Mouse (Mus musculus): ENCODE data around the gene Gstp2. TPM values are rescaled to one million over a fixed set of nuclear protein-coding genes. Genes with fewer than 3 reads are reported as not detected.

The Gstp2 gene
- total and polyA plus RNA-seq, 2 experiments from 2014 or later = 9.7 to 17.0 TPM

GRCm38 (mm10) chr19:3992416-3992815 lies 53.4 kb downstream of the Gstp2 start, which contains the start of gene Tbx10:
Tbx10 (plus strand) TSS chr19:3992752.
- no peak for DNase-seq (ENCODE audit: low spot score)
- ATAC-seq (ENCODE audit: insufficient read depth, low read depth) = no peak
- Histone ChIP-seq H3K27me3 (ENCODE audit: control insufficient read depth, insufficient read depth, low read length) (no peaks in the 10 kb centered on the region), H3K9ac (replicated peaks; ENCODE audit: low read depth, low read length) (no peak within 1 kb of the TSS), H3K27ac (ENCODE audit: low read depth) (no peak within 1 kb of the TSS), H3K9me3 (replicated peaks; ENCODE audit: control insufficient read depth, low read length) (no peaks in the 10 kb centered on the region), H3K36me3 (replicated peaks; ENCODE audit: control insufficient read depth, insufficient read depth, low read length) (no peaks in the 10 kb centered on the region), H3K4me3 (ENCODE audit: low read depth, low read length) (no peak within 1 kb of the TSS), H3K4me1 (ENCODE audit: control insufficient read depth, insufficient read depth) (no peaks in the 10 kb centered on the region), H3K4me2 (ENCODE audit: low read depth, low read length) (no peak within 1 kb of the TSS)
- 48% methylated on average over 5 of the region's 5 CpGs for WGBS
- TF ChIP-seq EP300 (IDR thresholded peaks at IDR 0.05; ENCODE audit: low read depth) (no peak), CTCF (IDR thresholded peaks at IDR 0.05; ENCODE audit: low read depth) (no peak)

- Histone ChIP-seq H3K4me1 (ENCODE audit: control insufficient read depth, insufficient read depth) (peaks cover 3% of the 10 kb centered on the region; the same call in 1 of the 2 replicates), H3K27me3 (ENCODE audit: control insufficient read depth, insufficient read depth, low read length) (no peaks in the 10 kb centered on the region), H3K4me2 (ENCODE audit: low read depth, low read length) (no peak overlapping the region), H3K9ac (replicated peaks; ENCODE audit: low read depth, low read length) (no peak overlapping the region), H3K27ac (ENCODE audit: low read depth) (no peak overlapping the region), H3K4me3 (ENCODE audit: low read depth, low read length) (no peak overlapping the region), H3K36me3 (replicated peaks; ENCODE audit: control insufficient read depth, insufficient read depth, low read length) (no peaks in the 10 kb centered on the region), H3K9me3 (replicated peaks; ENCODE audit: control insufficient read depth, low read length) (no peaks in the 10 kb centered on the region)
- no peak for DNase-seq (ENCODE audit: low spot score)
- ATAC-seq (ENCODE audit: insufficient read depth, low read depth) = no peak
- TF ChIP-seq EP300 (IDR thresholded peaks at IDR 0.05; ENCODE audit: low read depth) (no peak), CTCF (IDR thresholded peaks at IDR 0.05; ENCODE audit: low read depth) (no peak)
- 80% methylated on average over 3 of the region's 3 CpGs for WGBS
Measured at GRCm38 (mm10) chr19:3991966-3992365, 53.9 kb downstream of the Gstp2 start.

- Histone ChIP-seq H3K4me3 (ENCODE audit: low read depth, low read length) (no peak overlapping the region), H3K4me1 (ENCODE audit: control insufficient read depth, insufficient read depth) (peaks cover 7% of the 10 kb centered on the region), H3K27ac (ENCODE audit: low read depth) (no peak overlapping the region), H3K36me3 (replicated peaks; ENCODE audit: control insufficient read depth, insufficient read depth, low read length) (no peaks in the 10 kb centered on the region), H3K9me3 (replicated peaks; ENCODE audit: control insufficient read depth, low read length) (no peaks in the 10 kb centered on the region), H3K9ac (replicated peaks; ENCODE audit: low read depth, low read length) (no peak overlapping the region), H3K27me3 (ENCODE audit: control insufficient read depth, insufficient read depth, low read length) (no peaks in the 10 kb centered on the region), H3K4me2 (ENCODE audit: low read depth, low read length) (no peak overlapping the region)
- ATAC-seq (ENCODE audit: insufficient read depth, low read depth) = no peak
- TF ChIP-seq EP300 (IDR thresholded peaks at IDR 0.05; ENCODE audit: low read depth) (no peak), CTCF (IDR thresholded peaks at IDR 0.05; ENCODE audit: low read depth) (no peak)
- 93% methylated on average over 3 of the region's 3 CpGs for WGBS
- DNase-seq (ENCODE audit: low spot score) = no peak
Measured at GRCm38 (mm10) chr19:3991562-3991961, 54.3 kb downstream of the Gstp2 start.

- TF ChIP-seq CTCF (IDR thresholded peaks at IDR 0.05; ENCODE audit: low read depth) = no peak
- no peak for TF ChIP-seq EP300 (IDR thresholded peaks at IDR 0.05; ENCODE audit: low read depth)
- H3K4me3 ChIP-seq (ENCODE audit: low read depth, low read length) = no peak overlapping the region
- WGBS = 59% methylated on average over 6 of the region's 6 CpGs
Measured at GRCm38 (mm10) chr19:3990804-3991203, 55.0 kb downstream of the Gstp2 start.

More at GRCm38 (mm10) chr19:3990804-3991203, 55.0 kb downstream of the Gstp2 start:
- no peak for ATAC-seq (ENCODE audit: insufficient read depth, low read depth)
- Histone ChIP-seq H3K4me2 (ENCODE audit: low read depth, low read length) (no peak overlapping the region), H3K9me3 (replicated peaks; ENCODE audit: control insufficient read depth, low read length) (no peaks in the 10 kb centered on the region), H3K4me1 (ENCODE audit: control insufficient read depth, insufficient read depth) (peaks cover 14% of the 10 kb centered on the region), H3K27ac (ENCODE audit: low read depth) (no peak overlapping the region), H3K36me3 (replicated peaks; ENCODE audit: control insufficient read depth, insufficient read depth, low read length) (no peaks in the 10 kb centered on the region), H3K9ac (replicated peaks; ENCODE audit: low read depth, low read length) (no peak overlapping the region; the same call in 1 of the 2 replicates), H3K27me3 (ENCODE audit: control insufficient read depth, insufficient read depth, low read length) (no peaks in the 10 kb centered on the region)
- no peak for DNase-seq (ENCODE audit: low spot score)

Other genes with a start within 250 kb of the Gstp2 start
Only the 30 nearest of the 33 such genes appear.
- 32.1 and 44.9 TPM in 2 replicates for gene Tcirg1, start 138.9 kb downstream of the Gstp2 start, total RNA-seq (2014; rRNA removed; ENCODE audit: low replicate concordance)
- 12.8 and 14.1 TPM in 2 replicates for gene Tcirg1, start 138.9 kb downstream of the Gstp2 start, polyA plus RNA-seq (2015; fragmentation: Nextera tagmentation; extraction: Ambion mirVana)
- 506 and 520 TPM in 2 replicates for gene Ndufs8, start 133.2 kb downstream of the Gstp2 start, total RNA-seq (2014; rRNA removed; ENCODE audit: low replicate concordance)
- gene Ndufs8, start 133.2 kb downstream of the Gstp2 start, polyA plus RNA-seq (2015; fragmentation: Nextera tagmentation; extraction: Ambion mirVana) = 681 and 696 TPM in 2 replicates
- 1.9 and 2.1 TPM in 2 replicates for gene Aldh3b1, start 116.2 kb downstream of the Gstp2 start, total RNA-seq (2014; rRNA removed; ENCODE audit: low replicate concordance)
- gene Aldh3b1, start 116.2 kb downstream of the Gstp2 start, polyA plus RNA-seq (2015; fragmentation: Nextera tagmentation; extraction: Ambion mirVana) = 3.1 and 3.2 TPM in 2 replicates
- 11.9 and 29.6 TPM in 2 replicates for gene Unc93b1, start 110.8 kb downstream of the Gstp2 start, total RNA-seq (2014; rRNA removed; ENCODE audit: low replicate concordance)
- gene Unc93b1, start 110.8 kb downstream of the Gstp2 start, polyA plus RNA-seq (2015; fragmentation: Nextera tagmentation; extraction: Ambion mirVana) = 15.5 and 18.1 TPM in 2 replicates
- gene Aldh3b3, start 87.4 kb downstream of the Gstp2 start, total RNA-seq (2014; rRNA removed; ENCODE audit: low replicate concordance) = not detected in 2 replicates
- 0.22 and 0.29 TPM in 2 replicates for gene Aldh3b3, start 87.4 kb downstream of the Gstp2 start, polyA plus RNA-seq (2015; fragmentation: Nextera tagmentation; extraction: Ambion mirVana)
- 3.9 TPM in 1 of 2 replicates, not detected in the other for gene Aldh3b2, start 73.7 kb downstream of the Gstp2 start, total RNA-seq (2014; rRNA removed; ENCODE audit: low replicate concordance)
- gene Aldh3b2, start 73.7 kb downstream of the Gstp2 start, polyA plus RNA-seq (2015; fragmentation: Nextera tagmentation; extraction: Ambion mirVana) = 0.18 TPM in 2 replicates
- 32.3 and 74.8 TPM in 2 replicates for gene Acy3, start 59.5 kb downstream of the Gstp2 start, total RNA-seq (2014; rRNA removed; ENCODE audit: low replicate concordance)
- 21.5 and 22.6 TPM in 2 replicates for gene Acy3, start 59.5 kb downstream of the Gstp2 start, polyA plus RNA-seq (2015; fragmentation: Nextera tagmentation; extraction: Ambion mirVana)
- gene Tbx10, start 53.3 kb downstream of the Gstp2 start, total RNA-seq (2014; rRNA removed; ENCODE audit: low replicate concordance) = not detected in 2 replicates
- gene Tbx10, start 53.3 kb downstream of the Gstp2 start, polyA plus RNA-seq (2015; fragmentation: Nextera tagmentation; extraction: Ambion mirVana) = not detected in 2 replicates
- 110 and 175 TPM in 2 replicates for gene Nudt8, start 45.4 kb downstream of the Gstp2 start, total RNA-seq (2014; rRNA removed; ENCODE audit: low replicate concordance)
- 131 and 138 TPM in 2 replicates for gene Nudt8, start 45.4 kb downstream of the Gstp2 start, polyA plus RNA-seq (2015; fragmentation: Nextera tagmentation; extraction: Ambion mirVana)
- gene Gm49405, start 45.4 kb downstream of the Gstp2 start, total RNA-seq (2014; rRNA removed; ENCODE audit: low replicate concordance) = 4.0 and 7.0 TPM in 2 replicates
- gene Gm49405, start 45.4 kb downstream of the Gstp2 start, polyA plus RNA-seq (2015; fragmentation: Nextera tagmentation; extraction: Ambion mirVana) = 3.6 and 4.0 TPM in 2 replicates
- 158 and 202 TPM in 2 replicates for gene Doc2g, start 42.7 kb downstream of the Gstp2 start, total RNA-seq (2014; rRNA removed; ENCODE audit: low replicate concordance)
- gene Doc2g, start 42.7 kb downstream of the Gstp2 start, polyA plus RNA-seq (2015; fragmentation: Nextera tagmentation; extraction: Ambion mirVana) = 114 and 116 TPM in 2 replicates
- gene Ndufv1, start 33.2 kb downstream of the Gstp2 start, total RNA-seq (2014; rRNA removed; ENCODE audit: low replicate concordance) = 910 and 941 TPM in 2 replicates
- gene Ndufv1, start 33.2 kb downstream of the Gstp2 start, polyA plus RNA-seq (2015; fragmentation: Nextera tagmentation; extraction: Ambion mirVana) = 1,083 and 1,090 TPM in 2 replicates
- 266 and 311 TPM in 2 replicates for gene Gstp1, start 8.0 kb downstream of the Gstp2 start, total RNA-seq (2014; rRNA removed; ENCODE audit: low replicate concordance)
- gene Gstp1, start 8.0 kb downstream of the Gstp2 start, polyA plus RNA-seq (2015; fragmentation: Nextera tagmentation; extraction: Ambion mirVana) = 440 and 449 TPM in 2 replicates
- gene Gstp3, start 13.5 kb upstream of the Gstp2 start, total RNA-seq (2014; rRNA removed; ENCODE audit: low replicate concordance) = not detected in 2 replicates
- gene Gstp3, start 13.5 kb upstream of the Gstp2 start, polyA plus RNA-seq (2015; fragmentation: Nextera tagmentation; extraction: Ambion mirVana) = not detected in 2 replicates
- gene Cabp2, start 35.6 kb upstream of the Gstp2 start, total RNA-seq (2014; rRNA removed; ENCODE audit: low replicate concordance) = not detected in 2 replicates
- gene Cabp2, start 35.6 kb upstream of the Gstp2 start, polyA plus RNA-seq (2015; fragmentation: Nextera tagmentation; extraction: Ambion mirVana) = not detected in 2 replicates
- gene Cdk2ap2, start 51.2 kb upstream of the Gstp2 start, total RNA-seq (2014; rRNA removed; ENCODE audit: low replicate concordance) = 63.2 and 67.3 TPM in 2 replicates
- gene Cdk2ap2, start 51.2 kb upstream of the Gstp2 start, polyA plus RNA-seq (2015; fragmentation: Nextera tagmentation; extraction: Ambion mirVana) = 46.8 and 59.6 TPM in 2 replicates
- 26.2 and 47.3 TPM in 2 replicates for gene Pitpnm1, start 54.0 kb upstream of the Gstp2 start, total RNA-seq (2014; rRNA removed; ENCODE audit: low replicate concordance)
- gene Pitpnm1, start 54.0 kb upstream of the Gstp2 start, polyA plus RNA-seq (2015; fragmentation: Nextera tagmentation; extraction: Ambion mirVana) = 17.9 and 21.9 TPM in 2 replicates
- gene Aip, start 79.8 kb upstream of the Gstp2 start, total RNA-seq (2014; rRNA removed; ENCODE audit: low replicate concordance) = 21.4 and 23.8 TPM in 2 replicates
- 61.7 and 66.2 TPM in 2 replicates for gene Aip, start 79.8 kb upstream of the Gstp2 start, polyA plus RNA-seq (2015; fragmentation: Nextera tagmentation; extraction: Ambion mirVana)
- gene Gpr152, start 93.8 kb upstream of the Gstp2 start, total RNA-seq (2014; rRNA removed; ENCODE audit: low replicate concordance) = not detected in 2 replicates
- 0.03 TPM in 2 replicates for gene Gpr152, start 93.8 kb upstream of the Gstp2 start, polyA plus RNA-seq (2015; fragmentation: Nextera tagmentation; extraction: Ambion mirVana)
- gene Cabp4, start 98.0 kb upstream of the Gstp2 start, total RNA-seq (2014; rRNA removed; ENCODE audit: low replicate concordance) = not detected in 2 replicates
- 0.07 and 0.11 TPM in 2 replicates for gene Cabp4, start 98.0 kb upstream of the Gstp2 start, polyA plus RNA-seq (2015; fragmentation: Nextera tagmentation; extraction: Ambion mirVana)
- 120 and 144 TPM in 2 replicates for gene Coro1b, start 102.6 kb upstream of the Gstp2 start, total RNA-seq (2014; rRNA removed; ENCODE audit: low replicate concordance)
- gene Coro1b, start 102.6 kb upstream of the Gstp2 start, polyA plus RNA-seq (2015; fragmentation: Nextera tagmentation; extraction: Ambion mirVana) = 97.2 and 102 TPM in 2 replicates
- 13.5 TPM in 1 of 2 replicates, not detected in the other for gene Ptprcap, start 107.6 kb upstream of the Gstp2 start, total RNA-seq (2014; rRNA removed; ENCODE audit: low replicate concordance)
- 0.46 and 1.1 TPM in 2 replicates for gene Ptprcap, start 107.6 kb upstream of the Gstp2 start, polyA plus RNA-seq (2015; fragmentation: Nextera tagmentation; extraction: Ambion mirVana)
- gene Rps6kb2, start 117.3 kb upstream of the Gstp2 start, total RNA-seq (2014; rRNA removed; ENCODE audit: low replicate concordance) = 34.2 and 62.0 TPM in 2 replicates
- 32.9 and 35.2 TPM in 2 replicates for gene Rps6kb2, start 117.3 kb upstream of the Gstp2 start, polyA plus RNA-seq (2015; fragmentation: Nextera tagmentation; extraction: Ambion mirVana)
- 40.3 and 119 TPM in 2 replicates for gene Carns1, start 129.5 kb upstream of the Gstp2 start, total RNA-seq (2014; rRNA removed; ENCODE audit: low replicate concordance)
- gene Carns1, start 129.5 kb upstream of the Gstp2 start, polyA plus RNA-seq (2015; fragmentation: Nextera tagmentation; extraction: Ambion mirVana) = 20.6 and 23.8 TPM in 2 replicates
- 5.2 TPM in 1 of 2 replicates, not detected in the other for gene Tbc1d10c, start 145.3 kb upstream of the Gstp2 start, total RNA-seq (2014; rRNA removed; ENCODE audit: low replicate concordance)
- gene Tbc1d10c, start 145.3 kb upstream of the Gstp2 start, polyA plus RNA-seq (2015; fragmentation: Nextera tagmentation; extraction: Ambion mirVana) = 2.7 and 4.4 TPM in 2 replicates
- 808 and 961 TPM in 2 replicates for gene Ppp1ca, start 146.0 kb upstream of the Gstp2 start, total RNA-seq (2014; rRNA removed; ENCODE audit: low replicate concordance)
- gene Ppp1ca, start 146.0 kb upstream of the Gstp2 start, polyA plus RNA-seq (2015; fragmentation: Nextera tagmentation; extraction: Ambion mirVana) = 738 and 763 TPM in 2 replicates
- 9.5 and 12.3 TPM in 2 replicates for gene Rad9a, start 155.6 kb upstream of the Gstp2 start, total RNA-seq (2014; rRNA removed; ENCODE audit: low replicate concordance)
- 9.5 and 9.7 TPM in 2 replicates for gene Rad9a, start 155.6 kb upstream of the Gstp2 start, polyA plus RNA-seq (2015; fragmentation: Nextera tagmentation; extraction: Ambion mirVana)
- 3.4 and 14.7 TPM in 2 replicates for gene Clcf1, start 168.2 kb upstream of the Gstp2 start, total RNA-seq (2014; rRNA removed; ENCODE audit: low replicate concordance)
- 0.67 and 0.91 TPM in 2 replicates for gene Clcf1, start 168.2 kb upstream of the Gstp2 start, polyA plus RNA-seq (2015; fragmentation: Nextera tagmentation; extraction: Ambion mirVana)
- gene AC109138.7, start 168.3 kb upstream of the Gstp2 start, total RNA-seq (2014; rRNA removed; ENCODE audit: low replicate concordance) = not detected in 2 replicates
- not detected in 2 replicates for gene AC109138.7, start 168.3 kb upstream of the Gstp2 start, polyA plus RNA-seq (2015; fragmentation: Nextera tagmentation; extraction: Ambion mirVana)
- gene Pold4, start 185.9 kb upstream of the Gstp2 start, total RNA-seq (2014; rRNA removed; ENCODE audit: low replicate concordance) = 18.6 and 30.8 TPM in 2 replicates
- gene Pold4, start 185.9 kb upstream of the Gstp2 start, polyA plus RNA-seq (2015; fragmentation: Nextera tagmentation; extraction: Ambion mirVana) = 23.0 and 27.9 TPM in 2 replicates